8 mouse cellular contexts compared by ENCODE assay signal in the genomic region with DNA sequence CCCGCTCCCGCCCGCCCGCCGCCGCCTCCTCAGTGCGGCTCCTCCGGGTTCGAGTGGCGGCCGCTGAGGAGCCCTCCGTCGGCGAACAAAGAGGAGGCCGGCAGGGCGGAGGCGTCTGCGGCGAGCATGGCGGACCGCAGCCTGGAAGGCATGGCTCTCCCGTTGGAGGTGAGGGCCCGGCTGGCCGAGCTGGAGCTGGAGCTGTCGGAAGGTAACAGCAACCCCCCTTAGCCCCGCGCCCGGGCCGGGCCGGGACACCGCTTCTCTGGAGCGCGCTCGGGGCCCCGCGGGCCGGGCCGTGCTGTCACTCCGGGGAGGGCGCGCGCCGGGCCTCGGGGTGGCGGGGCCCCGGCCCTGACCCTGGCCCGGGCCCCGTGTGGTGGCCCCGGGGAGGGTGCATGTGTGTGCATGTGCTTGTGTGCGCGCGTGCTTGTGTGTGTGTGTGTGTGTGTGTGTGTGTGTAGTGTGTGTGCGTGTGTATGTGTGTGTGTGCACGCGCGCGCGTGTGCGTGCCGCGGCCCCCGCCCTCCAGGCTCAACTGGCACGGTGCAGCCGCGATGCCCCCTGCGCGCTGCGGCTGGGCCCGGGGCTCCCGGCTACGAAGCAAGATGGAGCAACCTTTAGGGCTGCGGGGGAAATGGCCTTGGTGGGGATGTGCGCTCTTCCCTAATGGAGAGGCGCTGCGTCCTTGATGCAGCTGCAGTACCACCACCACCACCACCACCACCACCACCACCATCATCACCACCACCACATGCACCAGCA. TPM values are rescaled to one million over a fixed set of nuclear protein-coding genes. Genes with fewer than 3 reads are reported as not detected.
DNase-seq lines count a peak whose midpoint lies in the region; ATAC-seq lines count a peak whose summit lies in the region.

No protein-coding gene starts in this region.

- peak overlapping the region; percentile 97 for H3K9ac ChIP-seq in forebrain, embryonic 16.5 days (replicated peaks; ENCODE audit: low read depth, low read length)

- peak overlapping the region; percentile 70 for H3K27ac ChIP-seq in brown adipose tissue, adult 24 weeks (replicated peaks; ENCODE audit: low read depth, low read length)
- peak overlapping the region; percentile 99 for H3K27ac ChIP-seq in forebrain, embryonic 16.5 days (ENCODE audit: low read length)
- H3K27ac ChIP-seq in macrophage = no peak overlapping the region

- no peaks in the 10 kb centered on the region for H3K79me2 ChIP-seq in macrophage (ENCODE audit: inconsistent target)

- WGBS in forebrain, embryonic 16.5 days = under 1% methylated on average over 49 of the region's 75 CpGs
- under 1% methylated on average over 65 of the region's 75 CpGs for WGBS in macrophage (ENCODE audit: missing documents)

- H3K4me1 ChIP-seq in brown adipose tissue, adult 24 weeks (ENCODE audit: control insufficient read depth, insufficient read depth, insufficient read length, low read length) = peaks cover 7% of the 10 kb centered on the region
- H3K4me1 ChIP-seq in forebrain, embryonic 16.5 days (replicated peaks; ENCODE audit: control insufficient read depth, insufficient read depth, low read length) = peaks cover 23% of the 10 kb centered on the region

- H3K9me3 ChIP-seq in forebrain, embryonic 16.5 days (ENCODE audit: control insufficient read depth, low read length) = no peaks in the 10 kb centered on the region

- peak overlapping the region; percentile 81 for H3K4me3 ChIP-seq in brown adipose tissue, adult 24 weeks (ENCODE audit: insufficient read depth, low read depth, low read length)
- H3K4me3 ChIP-seq in forebrain, embryonic 16.5 days (replicated peaks; ENCODE audit: low read length) = peak overlapping the region; percentile 93
- peak overlapping the region; percentile 20; the same call in 1 of the 2 replicates for H3K4me3 ChIP-seq in macrophage (ENCODE audit: inconsistent target)

- H3K36me3 ChIP-seq in forebrain, embryonic 16.5 days (ENCODE audit: control insufficient read depth, insufficient read depth) = no peaks in the 10 kb centered on the region
- H3K36me3 ChIP-seq in macrophage (ENCODE audit: inconsistent target) = no peaks in the 10 kb centered on the region

- H3K27me3 ChIP-seq in forebrain, embryonic 16.5 days (replicated peaks; ENCODE audit: control insufficient read depth, insufficient read depth, low read length) = no peaks in the 10 kb centered on the region

- DNase-seq in Muller cell, postnatal 12 days (ENCODE audit: inconsistent ontology term) = peak; percentile 79
- DNase-seq in heart, postnatal 4 days = peak; percentile 64
- DNase-seq in left cerebral cortex, adult 18-20 months (ENCODE audit: low spot score in 2 of 2) = peak; percentile 28 to 55
- peak; percentile 58 for DNase-seq in right cerebral cortex, postnatal 14 days

- ATAC-seq in forebrain, embryonic 16.5 days = peak; percentile 76
- ATAC-seq in monocyte, adult 5-6 weeks (replicated peaks; ENCODE audit: insufficient number of reproducible peaks, low FRiP score, low TSS enrichment, poor library complexity, severe bottlenecking) = no peak

- H3K4me2 ChIP-seq in forebrain, embryonic 16.5 days (ENCODE audit: low read length) = peak overlapping the region; percentile 61

RNA-seq across cellular contexts. Expression of a gene that starts 0.7 kb away (rescaled TPM):
- 5.1 and 5.2 TPM in 2 replicates for polyA plus RNA-seq in brown adipose tissue, adult 24 weeks (2012; ENCODE audit: insufficient read depth, insufficient read length, missing spikeins)
- 12.3 and 12.8 TPM in 2 replicates for polyA plus RNA-seq in forebrain, embryonic 16.5 days (2015; fragmentation: Nextera tagmentation; extraction: Ambion mirVana)
- 10 to 100 TPM; 63.2 to 67.0 TPM for total RNA-seq in heart, postnatal 4 days (2021)
- 10 to 100 TPM; 65.5 to 68.1 TPM for total RNA-seq in left cerebral cortex, adult 18-20 months (2021)
- 10 to 100 TPM; 10.1 to 44.5 (median 14.3) TPM for total RNA-seq in macrophage (2018; cell fraction: chromatin; rRNA removed)
- 10 to 100 TPM in 3 of 26 experiments, 1 to 10 TPM in 23; 3.3 to 12.9 (median 6.4) TPM for total RNA-seq in macrophage (2018; cell fraction: cytosol; rRNA removed)
- 10 to 100 TPM in 14 of 26 experiments, 1 to 10 TPM in 12; 5.8 to 23.5 (median 11.4) TPM for total RNA-seq in macrophage (2018; cell fraction: nucleus; rRNA removed)
- 3.2 to 11.9 TPM (median 7.2 TPM) in 3 replicates for polyA plus RNA-seq in macrophage (2018)
- total RNA-seq in monocyte, adult 5-6 weeks (2017) = 0.49 to 2.2 TPM (median 1.3 TPM) in 3 replicates

Comparison
In these comparisons a context has a peak if more than half of its experiments do, and no peak if none do; other contexts are left out.
1. H3K4me3 ChIP-seq: peak in every context shown above with its lines; median percentile 93 in forebrain, embryonic 16.5 days; 81 in brown adipose tissue, adult 24 weeks; 20 in macrophage.
2. RNA of a gene that starts 0.7 kb away (total RNA-seq): 65.5 to 68.1 TPM in left cerebral cortex, adult 18-20 months and 63.2 to 67.0 TPM in heart, postnatal 4 days; 0.49 to 2.2 TPM in monocyte, adult 5-6 weeks; every median in the first group is over 10 times any median in the second.
3. Peak in every context shown above with its lines, with median percentiles within 50 percentile points of each other: DNase-seq.